Mouse (Mus musculus): ENCODE data around the gene Rps6ka5. TPM values are rescaled to one million over a fixed set of nuclear protein-coding genes. Genes with fewer than 3 reads are reported as not detected.

Gene Rps6ka5
- total RNA-seq, 2 experiments from 2014 or later: 12.5 to 16.5 TPM

DNA sequence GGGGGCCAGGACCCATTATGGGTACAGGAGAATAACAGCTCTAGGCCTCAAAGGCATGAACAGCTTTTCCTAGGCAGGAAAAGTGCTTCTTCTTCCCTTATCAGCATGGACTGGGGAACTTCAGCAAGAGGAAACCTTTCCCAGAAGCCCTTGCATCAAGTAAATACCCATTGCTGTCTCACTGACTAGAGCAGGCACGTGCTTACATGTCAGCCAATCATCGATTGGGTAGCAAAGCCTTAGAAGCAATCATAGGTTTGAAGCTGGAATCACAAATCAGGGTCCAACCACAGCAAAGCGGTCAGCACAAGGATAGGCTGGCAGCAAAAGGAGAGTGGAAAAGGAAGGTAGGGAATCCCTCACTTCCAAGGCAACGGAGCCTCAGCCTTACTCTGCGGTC, 213.7 kb downstream of the Rps6ka5 start:
- intact Hi-C loops (cut with DNase I): no loop called here
- DNase-seq: no peak

DNA sequence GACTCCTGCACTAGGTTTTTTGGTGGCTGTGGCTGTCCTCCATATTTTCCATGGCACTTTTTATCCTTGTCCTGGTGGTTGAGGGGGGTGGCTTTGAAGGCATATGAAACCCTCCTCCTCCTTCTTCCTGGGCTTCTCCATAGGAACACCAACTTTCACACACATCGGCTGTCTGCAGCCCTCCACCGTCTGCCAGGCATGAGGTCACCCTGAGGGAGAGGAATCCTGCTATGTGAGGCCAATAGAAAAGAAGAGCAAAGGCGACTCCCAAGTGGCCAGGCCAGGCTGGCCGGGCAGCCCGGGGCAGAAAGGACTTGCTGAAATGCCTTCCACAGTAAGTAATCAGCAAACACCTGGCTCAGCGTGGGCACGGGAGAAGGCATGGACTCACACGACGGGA, 214.1 kb downstream of the Rps6ka5 start:
- peak in 1 of 2 experiments; percentile 40 for DNase-seq
- intact Hi-C loops (cut with DNase I): no loop called here

DNA sequence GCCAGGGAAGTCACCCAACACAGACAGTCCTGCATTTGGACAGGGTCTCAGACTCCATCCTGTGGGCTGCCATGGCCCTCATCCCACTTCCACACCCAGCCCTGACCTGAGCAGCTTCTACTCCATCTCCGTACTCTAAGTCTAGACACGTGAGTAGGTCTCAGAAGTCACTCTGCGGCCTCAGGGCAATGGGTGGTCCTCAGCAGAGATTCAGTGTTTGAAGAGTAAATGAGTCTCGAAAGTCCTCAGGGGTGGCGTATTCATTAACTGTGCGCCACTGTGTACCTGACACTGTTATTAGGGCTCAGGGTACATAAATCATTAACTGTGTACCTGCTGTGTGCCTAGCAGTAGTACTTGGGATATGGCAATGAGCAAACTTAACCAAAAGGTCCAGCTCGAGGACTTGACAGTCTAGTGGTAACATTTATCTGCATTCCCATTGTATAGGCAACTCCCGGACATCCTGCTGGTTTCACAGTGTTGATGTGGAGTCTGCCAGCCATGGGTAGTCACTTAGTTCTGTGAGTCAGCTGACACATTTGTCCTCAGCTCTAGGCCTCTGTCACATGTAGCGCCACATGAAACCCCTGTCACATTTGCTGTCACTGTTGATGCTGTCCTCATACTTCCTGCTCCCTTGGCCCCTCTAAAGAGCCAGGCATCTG, 217.0 kb downstream of the Rps6ka5 start:
- DNase-seq: no peak
- intact Hi-C loops (cut with DNase I): loop anchor here (5.0 kb wide), 1 partner anchor 68 kb away; no protein-coding TSS in a partner anchor

DNA sequence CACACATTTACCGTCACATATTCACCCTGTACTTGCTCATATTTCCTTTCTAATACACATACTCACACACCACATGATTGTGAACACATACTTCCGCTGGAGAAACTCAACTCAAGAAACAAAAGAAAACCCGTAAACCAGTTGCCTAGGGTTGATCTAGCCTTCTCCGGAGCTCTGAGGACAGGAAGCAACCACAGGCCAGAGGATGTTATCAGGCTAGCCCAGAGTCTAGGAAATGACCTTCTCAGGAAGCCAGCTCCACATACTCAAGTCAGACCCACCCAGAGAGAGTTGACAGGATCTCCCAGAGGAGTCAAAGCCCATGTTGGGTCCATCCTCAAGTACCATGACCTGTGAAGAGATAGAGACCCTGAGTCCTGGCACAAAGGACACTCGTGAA, 218.1 kb downstream of the Rps6ka5 start:
- no peak for DNase-seq
- intact Hi-C loops (cut with DNase I): loop anchor here (5.0 kb wide), 1 partner anchor 69 kb away; no protein-coding TSS in a partner anchor

DNA sequence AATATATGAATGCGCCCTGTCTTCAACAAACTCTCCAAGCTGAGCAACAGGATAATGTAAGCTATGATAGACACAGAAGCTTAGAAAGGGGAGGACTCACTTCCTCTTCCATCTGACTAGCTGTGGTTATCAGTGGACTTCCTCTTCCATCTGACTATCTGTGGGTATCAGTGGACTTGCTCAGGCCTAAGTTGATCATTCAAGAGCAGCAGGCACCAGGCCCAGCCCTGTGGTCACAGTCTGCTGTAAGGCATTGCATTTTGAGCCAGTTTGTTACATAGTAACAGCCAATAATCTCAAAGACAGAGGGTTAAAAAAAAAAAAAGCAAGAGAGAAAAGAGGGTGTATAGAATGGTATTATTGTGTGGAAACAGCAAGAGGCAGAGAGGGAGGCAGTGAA, 221.3 kb downstream of the Rps6ka5 start:
- no peak for DNase-seq
- intact Hi-C loops (cut with DNase I): loop anchor here (5.0 kb wide), 1 partner anchor 72 kb away; no protein-coding TSS in a partner anchor

DNA sequence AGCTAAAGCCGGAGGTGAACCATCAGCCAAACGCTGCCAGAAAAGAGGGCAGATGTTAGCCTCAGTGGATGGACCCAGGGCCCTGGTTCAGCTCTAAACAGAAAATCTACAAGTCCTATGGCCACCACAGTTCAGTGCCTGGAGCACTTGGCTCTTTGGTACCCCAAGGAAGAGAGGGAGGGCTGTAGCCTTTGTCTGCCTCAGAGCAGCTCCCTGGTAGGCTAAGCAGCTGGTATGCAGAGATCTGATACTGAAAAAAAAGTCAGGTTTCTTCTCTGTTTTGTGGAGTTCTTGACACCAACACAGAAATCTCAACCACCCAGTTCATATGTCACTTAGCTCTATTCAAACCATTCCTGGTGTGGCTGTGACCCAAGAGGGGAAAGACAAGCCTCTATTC, 222.2 kb downstream of the Rps6ka5 start:
- DNase-seq: no peak
- intact Hi-C loops (cut with DNase I): no loop called here

DNA sequence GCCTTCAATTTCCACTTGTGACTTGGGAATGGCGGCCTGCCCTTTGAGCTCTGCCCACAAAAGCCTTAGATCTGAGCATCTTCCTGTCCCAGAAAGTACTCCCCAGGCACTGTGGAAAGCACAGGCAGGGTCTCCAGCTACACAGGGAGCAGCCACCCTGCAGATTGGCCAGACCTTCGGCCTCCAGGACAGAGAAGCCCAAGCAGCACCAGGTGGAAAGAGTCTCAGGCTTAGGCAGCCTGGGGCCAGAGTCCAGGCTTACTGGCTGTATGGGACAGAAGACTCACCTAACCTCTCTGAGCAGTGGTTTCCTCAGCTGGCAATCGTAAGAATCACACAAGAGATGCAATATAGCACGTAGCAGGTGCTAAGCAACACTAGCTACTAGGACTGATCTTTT, 223.1 kb downstream of the Rps6ka5 start:
- intact Hi-C loops (cut with DNase I): no loop called here

DNA sequence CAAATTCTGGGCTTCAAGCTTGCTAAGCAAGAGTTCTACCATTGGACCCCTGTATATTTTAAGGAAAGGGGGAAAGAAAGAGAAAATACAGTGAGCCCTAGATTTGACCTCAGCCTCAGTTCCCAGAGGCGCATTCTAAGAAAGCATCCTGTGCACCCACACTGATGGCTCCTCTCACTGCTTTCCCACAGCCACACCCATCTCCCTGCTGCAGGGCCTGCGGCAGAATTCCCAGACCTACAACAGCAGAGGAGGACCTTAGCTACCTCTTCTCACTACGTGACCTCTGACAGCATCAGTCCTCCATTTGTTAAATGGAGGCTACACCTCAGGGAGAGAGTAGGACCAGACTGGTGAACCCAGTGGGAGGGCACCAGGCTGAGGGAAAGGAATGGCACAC, 224.2 kb downstream of the Rps6ka5 start:
- intact Hi-C loops (cut with DNase I): no loop called here

More for the DNA sequence above, 223.1 kb downstream of the Rps6ka5 start:
- DNase-seq: no peak

DNA sequence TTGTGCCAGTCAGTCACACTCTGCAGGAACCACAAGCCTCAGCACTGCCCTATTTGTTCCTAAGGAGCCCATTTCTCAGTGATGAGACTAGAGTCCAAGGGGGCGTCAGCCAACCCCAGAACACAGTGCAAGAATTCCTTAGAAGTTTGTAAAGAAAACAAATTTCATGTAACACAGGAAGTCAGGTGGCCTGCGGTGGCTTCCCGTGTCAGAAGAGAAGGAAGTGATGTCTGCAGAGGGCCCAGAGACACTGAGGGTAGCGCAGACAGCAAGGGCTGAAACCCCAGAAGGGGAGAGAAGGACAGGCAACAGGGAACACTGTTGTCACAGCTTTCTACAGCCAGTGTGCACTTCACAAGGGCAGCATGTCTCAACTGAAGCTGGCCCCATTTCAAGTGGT, 225.5 kb downstream of the Rps6ka5 start:
- intact Hi-C loops (cut with DNase I): no loop called here
- no peak for DNase-seq

More for the DNA sequence above, 224.2 kb downstream of the Rps6ka5 start:
- no peak for DNase-seq

DNA sequence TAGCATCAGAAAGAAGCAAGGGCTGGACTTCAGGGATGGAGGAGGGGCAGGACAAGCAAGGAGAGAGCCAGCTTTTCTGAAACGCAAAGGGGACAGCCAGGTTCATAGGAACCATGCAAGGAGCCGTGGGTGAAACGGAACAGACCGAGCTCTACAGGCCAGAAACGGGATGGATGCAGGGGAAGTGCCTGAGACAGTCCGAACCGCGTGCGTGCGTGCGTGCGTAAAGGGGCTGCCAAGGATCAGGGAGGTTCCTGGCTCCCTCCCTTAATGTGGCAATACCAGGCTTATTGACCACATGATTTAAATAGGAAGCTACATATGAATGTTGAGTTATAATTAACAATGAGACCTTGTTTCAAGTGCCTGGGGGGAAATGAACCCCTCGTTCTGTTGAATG, 227.3 kb downstream of the Rps6ka5 start:
- intact Hi-C loops (cut with DNase I): no loop called here
- DNase-seq: no peak

Other genes starting within 250 kb of the Rps6ka5 start
- 10 to 100 TPM; 76.2 to 88.0 TPM for gene Ttc7b, start 206.2 kb downstream of the Rps6ka5 start, total RNA-seq (2021)
- gene Dglucy, start 52.1 kb upstream of the Rps6ka5 start, total RNA-seq (2021): 10 to 100 TPM; 52.5 to 55.1 TPM
- gene Gpr68, start 181.2 kb upstream of the Rps6ka5 start, total RNA-seq (2021): under 1 TPM; 0.14 to 0.16 TPM